Mouse (Mus musculus): ENCODE measurements around the gene Tmem156. TPM values are rescaled to one million over a fixed set of nuclear protein-coding genes. Genes with fewer than 3 reads are reported as not detected.

Tmem156 gene
- total and polyA plus RNA-seq, 3 experiments: 7.3 to 16.6 (median 15.8) TPM

GRCm38 (mm10) chr5:65025916-65026315 is 66.0 kb downstream of the Tmem156 start:
- no peak overlapping the region for H3K27ac ChIP-seq (ENCODE audit: insufficient read depth, low read depth)
- no peak overlapping the region; the same call in 1 of the 2 replicates for H3K4me2 ChIP-seq (ENCODE audit: insufficient read depth, low read depth, poor library complexity, severe bottlenecking)
- H3K4me3 ChIP-seq (replicated peaks in 1 of 3; ENCODE audit: low read depth in 2 of 3, low read length in 2 of 3, poor library complexity in 1 of 3): no peak overlapping the region
- no peaks in the 10 kb centered on the region for H3K27me3 ChIP-seq (replicated peaks)
- dilution Hi-C loops (cut with MboI; ENCODE audit: extremely low pct_ligation_motif_present, extremely low pct_unique_long_range_greater_than_20kb, low sequenced_read_pairs): no loop called here
- TF ChIP-seq USF2 (conservative IDR thresholded peaks at IDR 0.05; ENCODE audit: low read depth, low read length) (no peak), BHLHE40 (IDR thresholded peaks at IDR 0.05; ENCODE audit: low read depth, low read length) (no peak), KAT2A (IDR thresholded peaks at IDR 0.05; ENCODE audit: insufficient replicate concordance, low read length) (no peak), MAZ (IDR thresholded peaks at IDR 0.05; ENCODE audit: low read depth, low read length) (no peak), PAX5 (IDR thresholded peaks at IDR 0.05; ENCODE audit: low read length) (no peak), RCOR1 (conservative IDR thresholded peaks at IDR 0.05; ENCODE audit: low read depth, low read length) (no peak), TCF12 (IDR thresholded peaks at IDR 0.05; ENCODE audit: low read depth, low read length) (no peak), ZMIZ1 (IDR thresholded peaks at IDR 0.05; ENCODE audit: low read depth, low read length) (no peak), USF1 (IDR thresholded peaks at IDR 0.05; ENCODE audit: low read depth, low read length) (no peak), HCFC1 (IDR thresholded peaks at IDR 0.05; ENCODE audit: low read depth, low read length) (no peak), ZC3H11A (IDR thresholded peaks at IDR 0.05; ENCODE audit: low read depth, low read length) (no peak), MEF2A (IDR thresholded peaks at IDR 0.05; ENCODE audit: borderline replicate concordance, low read depth, low read length) (no peak), EP300 (IDR thresholded peaks at IDR 0.05; ENCODE audit: low read length) (no peak), POLR2A (IDR thresholded peaks at IDR 0.05; ENCODE audit: low read depth, low read length) (no peak), ZNF384 (IDR thresholded peaks at IDR 0.05; ENCODE audit: low read depth, low read length) (no peak), TBP (conservative IDR thresholded peaks at IDR 0.05; ENCODE audit: low read depth, low read length) (no peak), IRF4 (IDR thresholded peaks at IDR 0.05; ENCODE audit: low read depth, low read length) (no peak), SMC3 (IDR thresholded peaks at IDR 0.05; ENCODE audit: low read depth, low read length) (no peak)
- no peak for DNase-seq (ENCODE audit: extremely low read depth)
- H3K9ac ChIP-seq (ENCODE audit: insufficient read depth, low read depth): no peak overlapping the region
- no peaks in the 10 kb centered on the region for H3K36me3 ChIP-seq (replicated peaks in 1 of 2; ENCODE audit: control insufficient read depth in 1 of 2, insufficient read depth in 1 of 2, low read length in 1 of 2)
- no peaks in the 10 kb centered on the region for H3K79me2 ChIP-seq (replicated peaks; ENCODE audit: control insufficient read depth, extremely low read depth, insufficient read depth, poor library complexity, severe bottlenecking)
- H3K9me3 ChIP-seq (replicated peaks; ENCODE audit: low read length): peaks cover 5% of the 10 kb centered on the region
- in situ Hi-C loops (cut with MboI; ENCODE audit: low pct_ligation_motif_present, low pct_unique_long_range_greater_than_20kb, low sequenced_read_pairs): no loop called here
- H3K4me1 ChIP-seq (ENCODE audit: control insufficient read depth in 1 of 2, insufficient read depth in 2 of 2): peaks cover 3 to 5% of the 10 kb centered on the region in 2 experiments; a peak in 2 of 4 replicates

GRCm38 (mm10) chr5:65024641-65025040 is 67.3 kb downstream of the Tmem156 start:
- no peak overlapping the region for H3K4me3 ChIP-seq (replicated peaks in 1 of 3; ENCODE audit: low read depth in 2 of 3, low read length in 2 of 3, poor library complexity in 1 of 3)
- TF ChIP-seq KAT2A (IDR thresholded peaks at IDR 0.05; ENCODE audit: insufficient replicate concordance, low read length): no peak
- TF ChIP-seq SMC3 (IDR thresholded peaks at IDR 0.05; ENCODE audit: low read depth, low read length): no peak
- no peak for TF ChIP-seq ZC3H11A (IDR thresholded peaks at IDR 0.05; ENCODE audit: low read depth, low read length)
- no peak for TF ChIP-seq JUND (conservative IDR thresholded peaks at IDR 0.05; ENCODE audit: low read depth, low read length)
- TF ChIP-seq MAFK (IDR thresholded peaks at IDR 0.05; ENCODE audit: insufficient replicate concordance, low read length): no peak
- no peaks in the 10 kb centered on the region for H3K36me3 ChIP-seq (replicated peaks in 1 of 2; ENCODE audit: control insufficient read depth in 1 of 2, insufficient read depth in 1 of 2, low read length in 1 of 2)
- H3K4me2 ChIP-seq (ENCODE audit: insufficient read depth, low read depth, poor library complexity, severe bottlenecking): no peak overlapping the region
- H3K79me2 ChIP-seq (replicated peaks; ENCODE audit: control insufficient read depth, extremely low read depth, insufficient read depth, poor library complexity, severe bottlenecking): no peaks in the 10 kb centered on the region
- dilution Hi-C loops (cut with MboI; ENCODE audit: extremely low pct_ligation_motif_present, extremely low pct_unique_long_range_greater_than_20kb, low sequenced_read_pairs) (no loop called here), in situ Hi-C loops (cut with MboI; ENCODE audit: low pct_ligation_motif_present, low pct_unique_long_range_greater_than_20kb, low sequenced_read_pairs) (loop anchor here (25.0 kb wide), 1 partner anchor 688 kb away; no protein-coding TSS in a partner anchor)
- peaks cover 3 to 5% of the 10 kb centered on the region in 2 experiments; a peak in 2 of 4 replicates for H3K4me1 ChIP-seq (ENCODE audit: control insufficient read depth in 1 of 2, insufficient read depth in 2 of 2)
- no peak overlapping the region for H3K9ac ChIP-seq (ENCODE audit: insufficient read depth, low read depth)
- no peak overlapping the region for H3K27ac ChIP-seq (ENCODE audit: insufficient read depth, low read depth)
- no peak for DNase-seq (ENCODE audit: extremely low read depth)
- H3K27me3 ChIP-seq (replicated peaks): no peaks in the 10 kb centered on the region
- H3K9me3 ChIP-seq (replicated peaks; ENCODE audit: low read length): peaks cover 5% of the 10 kb centered on the region

Measured in CH12.LX (cell line).